ENCODE assay signal across 29 mouse cellular contexts in genomic region chr8:48157718-48158117, GRCm38 (mm10). TPM values are rescaled to one million over a fixed set of nuclear protein-coding genes. Genes with fewer than 3 reads are reported as not detected.
DNase-seq lines count a peak whose midpoint lies in the region; ATAC-seq lines count a peak whose summit lies in the region.
"Had no signal": no experiment of that assay in that cellular context is flagged by ENCODE, and none has a peak within 500 bp of the region (broad histone marks: within the 10 kb centered on the region; RNA-seq: fewer than 3 reads in every experiment).

No protein-coding gene starts in this region.

- peaks cover 27% of the 10 kb centered on the region; the same call in 1 of the 2 replicates for H3K27me3 ChIP-seq in hindbrain, embryonic 10.5 days (ENCODE audit: insufficient read depth, poor library complexity, severe bottlenecking)
- no peaks in the 10 kb centered on the region for H3K27me3 ChIP-seq in hindbrain, embryonic 11.5 days (ENCODE audit: control insufficient read depth, insufficient read depth, low read length)
- H3K27me3 ChIP-seq in midbrain, embryonic 10.5 days (ENCODE audit: low read depth, poor library complexity, severe bottlenecking), result peaks cover 51% of the 10 kb centered on the region
- peaks cover 11% of the 10 kb centered on the region; the same call in 1 of the 2 replicates for H3K27me3 ChIP-seq in midbrain, embryonic 13.5 days
- no peaks in the 10 kb centered on the region for H3K27me3 ChIP-seq in limb, embryonic 10.5 days (ENCODE audit: low read depth, poor library complexity, severe bottlenecking)
- H3K27me3 ChIP-seq: CH12.LX; forebrain, embryonic 15.5 days; heart, embryonic 13.5 days had no signal

- no peak; the same call in 1 of the 2 replicates for ATAC-seq in hindbrain, embryonic 11.5 days (ENCODE audit: low FRiP score)
- ATAC-seq in midbrain, embryonic 13.5 days, result no peak
- ATAC-seq: forebrain, embryonic 15.5 days; hindbrain, embryonic 16.5 days; Patski had no signal

- no peak overlapping the region for H3K4me3 ChIP-seq in hindbrain, embryonic 10.5 days
- no peak overlapping the region for H3K4me3 ChIP-seq in hindbrain, embryonic 11.5 days (ENCODE audit: low read depth, low read length)
- H3K4me3 ChIP-seq in midbrain, embryonic 10.5 days, result no peak overlapping the region
- no peak overlapping the region for H3K4me3 ChIP-seq in midbrain, embryonic 13.5 days (replicated peaks)
- no peak overlapping the region for H3K4me3 ChIP-seq in limb, embryonic 10.5 days
- H3K4me3 ChIP-seq: embryonic facial prominence, embryonic 10.5 days; embryonic facial prominence, embryonic 13.5 days; erythroblast, embryonic 14.5 days; forebrain, embryonic 12.5 days; forebrain, embryonic 15.5 days; heart, adult 2 months; heart, embryonic 10.5 days; heart, embryonic 13.5 days; hindbrain, embryonic 13.5 days had no signal

- H3K27ac ChIP-seq in hindbrain, embryonic 10.5 days, result 0 out of 2 replicates have a peak overlapping the region, but pooled peaks have one; percentile 29
- no peak overlapping the region for H3K27ac ChIP-seq in hindbrain, embryonic 11.5 days (ENCODE audit: low read depth, low read length)
- H3K27ac ChIP-seq in midbrain, embryonic 10.5 days (replicated peaks), result 0 out of 2 replicates have a peak overlapping the region, but pooled peaks have one; percentile 25
- no peak overlapping the region for H3K27ac ChIP-seq in midbrain, embryonic 13.5 days
- no peak overlapping the region for H3K27ac ChIP-seq in limb, embryonic 10.5 days
- H3K27ac ChIP-seq: embryonic facial prominence, embryonic 10.5 days; embryonic facial prominence, embryonic 13.5 days; forebrain, embryonic 12.5 days; forebrain, embryonic 15.5 days; heart, adult 2 months; heart, embryonic 10.5 days; heart, embryonic 13.5 days; hindbrain, embryonic 13.5 days had no signal

- H3K36me3 ChIP-seq in hindbrain, embryonic 10.5 days, result no peaks in the 10 kb centered on the region
- no peaks in the 10 kb centered on the region for H3K36me3 ChIP-seq in hindbrain, embryonic 11.5 days (ENCODE audit: control insufficient read depth, insufficient read depth, low read length)
- no peaks in the 10 kb centered on the region for H3K36me3 ChIP-seq in midbrain, embryonic 10.5 days
- H3K36me3 ChIP-seq in midbrain, embryonic 13.5 days, result no peaks in the 10 kb centered on the region
- H3K36me3 ChIP-seq in limb, embryonic 10.5 days, result 0 out of 2 replicates have a peak, but pooled peaks cover 3% of the 10 kb centered on the region
- H3K36me3 ChIP-seq: embryonic facial prominence, embryonic 10.5 days; embryonic facial prominence, embryonic 13.5 days; forebrain, embryonic 12.5 days; forebrain, embryonic 15.5 days; G1E; heart, embryonic 10.5 days; heart, embryonic 13.5 days; hindbrain, embryonic 13.5 days had no signal

- H3K9me3 ChIP-seq in hindbrain, embryonic 10.5 days, result peaks cover 6% of the 10 kb centered on the region; the same call in 1 of the 2 replicates
- H3K9me3 ChIP-seq in hindbrain, embryonic 11.5 days (ENCODE audit: control insufficient read depth, low read length), result no peaks in the 10 kb centered on the region
- 0 out of 2 replicates have a peak, but pooled peaks cover 5% of the 10 kb centered on the region for H3K9me3 ChIP-seq in midbrain, embryonic 10.5 days (replicated peaks)
- H3K9me3 ChIP-seq in midbrain, embryonic 13.5 days, result no peaks in the 10 kb centered on the region
- no peaks in the 10 kb centered on the region for H3K9me3 ChIP-seq in limb, embryonic 10.5 days (replicated peaks)
- H3K9me3 ChIP-seq: forebrain, embryonic 15.5 days; heart, embryonic 13.5 days; hindbrain, embryonic 13.5 days had no signal

- H3K9ac ChIP-seq in hindbrain, embryonic 11.5 days (ENCODE audit: low read depth, low read length), result no peak overlapping the region
- no peak overlapping the region for H3K9ac ChIP-seq in midbrain, embryonic 13.5 days (replicated peaks)
- H3K9ac ChIP-seq: embryonic facial prominence, embryonic 13.5 days; forebrain, embryonic 12.5 days; forebrain, embryonic 15.5 days; heart, embryonic 13.5 days; hindbrain, embryonic 13.5 days had no signal

- no peak overlapping the region for H3K4me2 ChIP-seq in hindbrain, embryonic 11.5 days (replicated peaks; ENCODE audit: low read depth, low read length)
- H3K4me2 ChIP-seq in midbrain, embryonic 13.5 days (replicated peaks), result no peak overlapping the region
- H3K4me2 ChIP-seq: embryonic facial prominence, embryonic 13.5 days; forebrain, embryonic 12.5 days; forebrain, embryonic 15.5 days; heart, embryonic 13.5 days; hindbrain, embryonic 13.5 days had no signal

- 14% methylated on average over 10 of the region's 10 CpGs for WGBS in hindbrain, embryonic 10.5 days
- WGBS in hindbrain, embryonic 11.5 days, result 16% methylated on average over 10 of the region's 10 CpGs
- 26% methylated on average over 10 of the region's 10 CpGs for WGBS in midbrain, embryonic 10.5 days
- WGBS in midbrain, embryonic 13.5 days, result 21% methylated on average over 10 of the region's 10 CpGs
- WGBS in limb, embryonic 10.5 days, result 17% methylated on average over 10 of the region's 10 CpGs

- peaks cover 40% of the 10 kb centered on the region for H3K4me1 ChIP-seq in hindbrain, embryonic 10.5 days (replicated peaks)
- H3K4me1 ChIP-seq in hindbrain, embryonic 11.5 days (replicated peaks; ENCODE audit: control insufficient read depth, insufficient read depth, low read length), result no peaks in the 10 kb centered on the region; the same call in 1 of the 2 replicates
- peaks cover 44% of the 10 kb centered on the region for H3K4me1 ChIP-seq in midbrain, embryonic 10.5 days
- H3K4me1 ChIP-seq in midbrain, embryonic 13.5 days (replicated peaks), result peaks cover 24% of the 10 kb centered on the region
- H3K4me1 ChIP-seq in limb, embryonic 10.5 days, result peaks cover 42% of the 10 kb centered on the region

- DNase-seq in hindbrain, embryonic 10.5 days (ENCODE audit: low spot score), result peak; percentile 33
- no peak for DNase-seq in hindbrain, embryonic 11.5 days (ENCODE audit: low spot score)
- DNase-seq in midbrain, embryonic 10.5 days (ENCODE audit: low spot score), result peak; percentile 48
- DNase-seq in embryo, embryonic 10.5 days (ENCODE audit: low spot score), result peak; percentile 55
- DNase-seq in limb, embryonic 10.5 days (ENCODE audit: low spot score), result peak; percentile 39
- DNase-seq in gastrocnemius, adult 8-10 months (ENCODE audit: low spot score in 2 of 2), result no peak
- DNase-seq: adrenal gland, postnatal 10 days; B cell, adult 2 months; cerebellum, adult 18-20 months; cerebellum, adult 9-11 months; cerebellum, postnatal 25 days; gastrocnemius, postnatal 10 days; gastrocnemius, postnatal 36 days; heart, adult 2 months; heart, postnatal 14 days; heart, postnatal 4 days had no signal

RNA-seq across cellular contexts. Expression of gene Dctd, which starts 58.8 kb away (rescaled TPM):
- 27.8 and 41.0 TPM in 2 replicates for polyA plus RNA-seq in hindbrain, embryonic 10.5 days (2016; fragmentation: Nextera tagmentation; extraction: Ambion mirVana)
- polyA plus RNA-seq in hindbrain, embryonic 11.5 days (2014; fragmentation: Nextera tagmentation; extraction: Ambion mirVana), result 30.8 and 31.4 TPM in 2 replicates
- 28.1 and 36.9 TPM in 2 replicates for polyA plus RNA-seq in midbrain, embryonic 10.5 days (2016; fragmentation: Nextera tagmentation; extraction: Ambion mirVana)
- 6.7 and 8.8 TPM in 2 replicates for polyA plus RNA-seq in midbrain, embryonic 13.5 days (2015; fragmentation: Nextera tagmentation; extraction: Ambion mirVana)
- 61.9 and 72.0 TPM in 2 replicates for polyA plus RNA-seq in limb, embryonic 10.5 days (2016; fragmentation: Nextera tagmentation; extraction: Ambion mirVana)
- 1 to 10 TPM in 2 of 4 experiments, under 1 TPM in 2; 0.44 to 1.4 (median 1.0) TPM for total RNA-seq in gastrocnemius, adult 8-10 months (2022)
- polyA plus RNA-seq: erythroblast, embryonic 14.5 days had no signal

Comparison
In these comparisons a context has a peak if more than half of its experiments do, and no peak if none do; other contexts are left out.
1. DNase-seq: peak in hindbrain, embryonic 10.5 days (single experiment), midbrain, embryonic 10.5 days (single experiment), embryo, embryonic 10.5 days (single experiment) and limb, embryonic 10.5 days (single experiment); none in hindbrain, embryonic 11.5 days (single experiment) and gastrocnemius, adult 8-10 months (0 of 2).
2. H3K27ac ChIP-seq: peak in hindbrain, embryonic 10.5 days (single experiment) and midbrain, embryonic 10.5 days (single experiment); none in hindbrain, embryonic 11.5 days (single experiment), midbrain, embryonic 13.5 days (single experiment) and limb, embryonic 10.5 days (single experiment).